Mouse (Mus musculus): ENCODE data around the gene Gucd1.

The Gucd1 gene

DNA sequence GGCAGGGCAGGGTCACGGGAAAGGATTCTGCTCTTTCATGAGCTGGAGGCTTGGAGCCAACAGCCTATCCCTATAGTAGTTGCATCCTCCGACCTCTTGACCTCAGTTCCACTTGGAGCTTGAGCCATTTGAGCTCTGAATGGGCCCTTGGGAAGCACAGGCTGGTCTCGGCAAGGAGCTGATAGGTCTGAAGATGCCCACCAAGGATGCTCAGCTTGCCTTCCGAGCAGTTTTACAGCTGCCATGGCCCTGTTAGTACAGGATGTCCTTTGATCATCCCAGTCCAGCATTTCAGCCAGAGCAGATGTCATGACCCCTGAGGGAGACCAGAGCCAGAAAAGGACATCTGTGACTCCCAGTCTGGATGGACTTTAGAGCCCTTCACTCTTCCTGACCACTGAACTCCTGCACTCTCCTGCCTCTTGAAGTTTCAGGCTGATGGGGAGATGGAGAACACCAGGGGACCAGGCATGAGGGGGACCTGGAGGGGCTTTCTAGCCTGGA is 189.5 kb downstream of the Gucd1 start:
- no peak for DNase-seq (ENCODE audit: low read depth in 2 of 2, low spot score in 2 of 2)

DNA sequence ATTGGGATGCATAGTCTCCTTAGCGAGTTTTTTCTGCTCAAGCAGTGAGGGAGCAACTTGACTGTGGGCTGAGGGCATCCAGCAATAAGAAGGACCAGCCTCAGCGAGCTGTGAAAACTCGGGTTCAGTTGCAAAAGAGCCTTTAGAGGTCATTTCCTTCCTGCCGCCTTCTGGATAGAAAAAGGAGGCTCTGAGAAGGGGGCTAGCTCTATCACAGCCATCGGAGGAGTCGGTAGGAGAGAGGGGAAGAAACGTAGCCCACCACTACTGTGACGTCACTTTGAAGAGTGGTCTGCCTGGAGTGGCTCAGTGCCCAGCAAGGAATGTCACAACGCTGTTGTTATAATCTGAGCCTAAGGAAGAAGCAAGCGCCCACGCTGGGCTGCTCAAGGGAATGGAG is 190.7 kb downstream of the Gucd1 start:
- DNase-seq (ENCODE audit: low read depth in 2 of 2, low spot score in 2 of 2) = no peak

GRCm38 (mm10) chr10:75326553-75326952 is 191.2 kb downstream of the Gucd1 start:
- DNase-seq (ENCODE audit: low read depth in 2 of 2, low spot score in 2 of 2) = peak; percentile 71 to 75

DNA sequence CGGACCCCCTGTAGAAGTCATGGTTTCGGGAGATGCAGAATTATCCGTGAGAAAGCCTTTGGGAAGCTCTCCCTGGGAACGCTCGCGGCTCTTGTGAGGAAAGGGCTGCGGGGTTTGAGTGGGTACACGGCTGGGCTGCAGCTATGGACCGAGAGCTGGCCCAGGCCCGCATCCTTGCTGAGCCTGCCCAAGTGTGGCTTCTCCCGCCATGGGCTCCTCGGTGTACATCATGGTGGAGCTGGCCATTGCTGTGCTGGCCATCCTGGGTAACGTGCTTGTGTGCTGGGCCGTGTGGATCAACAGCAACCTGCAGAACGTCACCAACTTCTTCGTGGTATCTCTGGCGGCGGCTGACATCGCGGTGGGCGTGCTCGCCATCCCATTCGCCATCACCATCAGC is 192.0 kb downstream of the Gucd1 start:
- DNase-seq (ENCODE audit: low read depth in 2 of 2, low spot score in 2 of 2) = no peak

DNA sequence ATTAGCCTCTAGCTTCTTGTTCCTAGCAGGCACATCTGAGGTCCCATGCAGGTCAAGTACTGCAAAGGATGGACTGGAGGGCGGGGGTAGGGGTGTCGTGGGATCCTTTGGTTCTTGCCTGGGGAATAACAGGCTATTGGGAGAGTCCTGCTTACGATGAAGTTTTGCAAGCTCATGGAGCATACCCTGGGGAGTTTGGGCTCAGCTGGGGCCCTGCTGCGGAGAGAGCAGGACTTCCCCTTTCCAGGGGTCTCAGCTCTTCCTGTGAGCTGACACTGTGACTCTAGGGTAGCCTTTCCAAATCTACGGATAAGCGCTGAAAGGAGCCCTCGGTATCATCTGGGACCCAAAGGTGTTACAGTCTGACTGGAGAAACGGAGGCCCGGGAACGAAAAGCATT is 193.4 kb downstream of the Gucd1 start:
- DNase-seq (ENCODE audit: low read depth in 2 of 2, low spot score in 2 of 2) = no peak

- no peak for DNase-seq (ENCODE audit: low read depth in 2 of 2, low spot score in 2 of 2)
These were observed 193.8 kb downstream of the Gucd1 start for GRCm38 (mm10) chr10:75323986-75324385.

DNA sequence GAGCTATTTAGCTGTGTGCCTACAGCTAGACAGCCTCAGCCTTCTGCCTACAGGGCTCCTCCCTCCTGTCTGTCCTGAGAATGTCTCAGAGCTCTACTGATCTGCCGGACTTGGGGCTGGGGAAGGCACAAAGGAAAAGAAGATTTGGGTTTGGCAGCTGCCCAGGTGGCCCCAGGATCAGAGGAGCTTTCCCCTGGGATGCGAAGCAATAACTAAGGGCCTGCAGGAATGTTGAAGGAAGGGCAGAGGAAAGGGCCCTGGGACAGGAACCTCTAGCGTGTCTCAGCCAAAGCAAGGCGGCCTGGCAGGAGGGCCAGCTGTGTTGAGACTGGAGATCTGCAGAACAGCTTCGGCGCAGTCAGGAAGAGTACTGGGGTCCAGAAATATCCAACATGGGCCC is 194.8 kb downstream of the Gucd1 start:
- no peak for DNase-seq (ENCODE audit: low read depth in 2 of 2, low spot score in 2 of 2)

DNA sequence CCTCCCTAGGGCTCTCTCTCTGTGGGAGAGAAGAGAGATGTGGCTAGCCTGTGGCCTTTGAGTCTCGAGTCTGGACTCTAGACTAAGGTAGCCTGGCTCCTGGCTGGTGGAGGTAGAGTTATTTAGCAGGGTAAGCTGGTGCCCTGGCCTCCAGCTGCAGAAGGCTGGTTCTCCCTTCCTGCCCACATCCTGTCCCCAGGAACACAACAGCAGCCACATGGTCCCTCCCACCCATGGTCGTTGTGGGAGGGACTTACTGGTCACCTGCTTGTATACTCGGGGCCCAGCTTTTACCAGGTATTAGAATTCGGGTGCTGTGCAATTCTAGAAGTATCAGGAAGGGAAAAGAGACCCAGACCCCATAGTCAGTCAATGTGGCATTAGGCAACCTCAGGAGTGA is 197.5 kb downstream of the Gucd1 start:
- DNase-seq (ENCODE audit: low read depth in 2 of 2, low spot score in 2 of 2) = peak; percentile 52 to 61

DNA sequence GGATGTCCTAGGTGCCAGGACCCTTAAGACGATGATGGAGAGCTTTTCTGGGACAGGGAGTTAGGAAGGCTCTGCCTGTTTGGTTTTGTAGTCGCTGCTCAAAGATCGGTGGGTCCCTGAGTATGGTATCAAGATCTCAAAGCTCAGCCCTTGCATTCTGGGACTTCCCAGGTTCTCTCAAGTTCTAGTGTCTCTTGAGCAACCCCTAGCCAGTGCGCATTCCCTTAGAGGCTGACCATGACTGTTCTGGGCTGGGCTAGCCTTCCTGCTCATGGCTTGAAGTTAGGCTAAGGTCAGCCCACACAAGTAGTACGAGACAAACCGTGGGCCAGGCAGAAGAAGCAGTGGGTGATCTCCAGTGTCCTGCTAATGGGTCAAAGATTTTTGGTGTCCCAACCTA is 199.6 kb downstream of the Gucd1 start:
- DNase-seq (ENCODE audit: low read depth in 2 of 2, low spot score in 2 of 2) = no peak

DNA sequence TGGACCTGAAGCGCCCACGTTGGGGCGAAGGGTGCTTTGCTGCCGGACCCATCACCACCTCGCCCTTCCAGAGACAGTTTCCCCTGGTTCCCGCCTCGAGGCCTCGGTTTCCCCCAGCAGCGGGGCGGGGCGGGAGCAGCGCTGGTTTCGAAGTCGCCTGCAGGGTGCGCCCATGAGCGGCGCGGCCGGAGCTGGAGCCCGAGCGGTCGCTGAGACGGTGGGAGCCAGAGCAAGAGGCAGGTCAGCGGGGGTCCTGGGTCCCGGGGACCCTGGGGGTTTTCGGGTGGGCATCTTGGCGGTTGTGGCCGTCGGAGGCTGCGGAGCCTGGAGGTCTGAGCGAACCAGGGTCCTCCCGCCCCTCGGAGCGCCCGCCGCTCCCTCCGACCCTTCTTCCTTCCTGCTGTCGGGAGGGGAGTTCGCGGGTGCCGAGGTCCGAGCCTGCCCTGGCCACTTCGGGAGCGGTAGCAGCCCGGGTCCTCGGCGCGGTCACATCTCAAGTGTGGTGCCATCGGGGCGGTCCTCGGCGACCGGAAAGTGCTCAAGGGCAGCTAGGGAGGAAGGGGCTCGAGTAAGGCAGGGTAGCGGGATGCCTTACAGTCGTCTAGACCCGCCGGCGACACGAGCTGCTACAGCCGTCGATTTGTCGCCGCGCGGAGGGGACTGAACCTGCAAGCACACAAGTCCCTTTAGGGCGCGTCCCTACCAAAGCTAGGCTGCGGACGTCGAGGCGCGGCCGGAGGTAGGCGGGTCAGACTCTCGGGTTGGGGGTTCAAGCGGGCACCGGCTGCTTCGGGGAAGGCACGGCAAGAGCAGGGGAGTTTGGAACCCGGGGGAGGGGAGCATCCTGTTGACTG is 200.6 kb downstream of the Gucd1 start:
- peak; percentile 57 to 68 for DNase-seq (ENCODE audit: low read depth in 2 of 2, low spot score in 2 of 2)

DNA sequence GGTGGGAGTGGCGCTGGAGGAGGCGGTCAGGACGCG is 201.1 kb downstream of the Gucd1 start, which contains the start of gene Adora2a:
Gene Adora2a, plus strand, starts transcription at position 6 of the 36 bp plus-strand sequence.
- no peak for DNase-seq (ENCODE audit: low read depth in 2 of 2, low spot score in 2 of 2)

DNA sequence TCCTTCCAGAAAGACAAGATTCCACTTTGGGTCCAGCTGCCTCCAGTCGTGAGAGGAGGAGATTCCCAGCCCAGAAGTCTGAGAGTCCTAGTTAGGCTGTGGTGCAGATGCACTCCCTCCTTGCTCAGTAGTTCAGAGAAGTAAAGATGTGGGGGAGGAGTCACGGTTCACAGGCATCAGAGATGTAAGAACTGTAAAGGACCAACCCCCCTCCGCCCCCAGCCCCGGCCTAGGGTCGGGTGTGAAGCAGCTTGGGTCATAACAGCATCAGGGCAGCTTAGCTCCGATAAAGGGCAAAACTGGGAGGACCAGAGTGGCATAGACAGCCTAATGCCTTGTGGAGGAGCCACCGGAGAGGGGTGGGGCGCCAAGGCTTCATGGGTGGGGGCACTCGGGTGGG is 201.3 kb downstream of the Gucd1 start:
- DNase-seq (ENCODE audit: low read depth in 2 of 2, low spot score in 2 of 2) = no peak

DNA sequence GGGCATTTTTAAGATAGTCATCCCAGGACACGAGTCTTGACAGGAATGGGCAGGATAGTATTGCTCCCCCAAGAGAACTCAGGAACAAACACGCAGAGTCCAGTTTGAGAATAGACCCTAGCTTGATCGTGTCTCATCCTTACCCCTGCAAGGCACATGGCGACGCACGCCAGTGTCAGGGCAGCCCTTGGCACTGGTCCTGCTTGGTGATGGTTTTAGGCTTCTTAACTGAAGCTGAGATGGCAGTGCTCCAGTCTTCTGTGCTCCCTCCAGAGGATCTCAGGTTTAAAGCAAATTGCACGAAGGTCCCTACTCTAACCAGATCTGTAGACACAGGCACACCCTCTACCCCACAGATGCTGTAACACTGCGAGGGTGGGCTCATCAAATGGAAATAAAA is 202.0 kb downstream of the Gucd1 start:
- DNase-seq (ENCODE audit: low read depth in 2 of 2, low spot score in 2 of 2) = no peak

DNA sequence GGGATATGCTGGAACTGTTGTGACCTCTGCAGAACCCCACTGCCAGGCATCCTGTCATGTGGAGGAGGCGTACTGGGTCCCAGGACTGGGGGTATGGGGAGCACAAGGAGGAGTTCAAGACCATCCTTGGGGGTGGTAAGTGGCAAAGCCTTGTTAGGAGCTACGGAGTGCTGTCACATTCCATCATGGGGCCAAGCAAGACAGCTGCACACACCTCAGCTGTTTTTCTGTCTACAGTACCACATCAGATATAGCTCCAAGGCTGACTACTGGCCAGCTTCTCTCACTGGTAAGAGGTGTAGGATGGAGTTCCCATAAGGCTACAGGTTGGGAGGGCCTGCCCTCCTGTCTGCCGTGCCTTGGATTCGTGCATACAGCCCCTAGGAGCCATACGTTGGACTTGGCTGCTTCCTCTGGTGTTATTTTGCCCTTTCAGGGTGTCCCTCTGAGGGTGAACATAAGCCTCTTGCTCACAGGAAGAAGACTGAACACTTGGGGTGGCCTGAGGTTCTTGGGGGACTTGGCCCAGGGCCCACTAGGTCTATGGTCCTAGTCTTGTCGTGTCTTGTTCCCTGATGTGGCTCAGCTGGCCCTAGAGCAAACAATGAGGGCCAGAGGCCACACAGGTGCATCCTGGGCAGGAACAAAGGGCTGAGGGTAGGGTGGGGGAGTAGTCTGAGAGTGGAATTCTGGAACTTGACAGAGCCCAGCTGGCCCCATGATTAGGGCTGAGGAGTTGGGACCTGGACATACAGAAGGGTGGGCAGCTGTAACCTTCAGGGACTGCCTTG is 203.4 kb downstream of the Gucd1 start:
- no peak for DNase-seq (ENCODE audit: low read depth in 2 of 2, low spot score in 2 of 2)

GRCm38 (mm10) chr10:75312361-75312760 is 205.4 kb downstream of the Gucd1 start:
- DNase-seq (ENCODE audit: low read depth in 2 of 2, low spot score in 2 of 2) = no peak

GRCm38 (mm10) chr10:75307130-75307529 is 210.6 kb downstream of the Gucd1 start:
- no peak for DNase-seq (ENCODE audit: low read depth in 2 of 2, low spot score in 2 of 2)

GRCm38 (mm10) chr10:75304413-75304812 is 213.4 kb downstream of the Gucd1 start:
- no peak for DNase-seq (ENCODE audit: low read depth in 2 of 2, low spot score in 2 of 2)

- DNase-seq (ENCODE audit: low read depth in 2 of 2, low spot score in 2 of 2) = no peak
These were observed 213.7 kb downstream of the Gucd1 start for GRCm38 (mm10) chr10:75304049-75304405.

- DNase-seq (ENCODE audit: low read depth in 2 of 2, low spot score in 2 of 2) = no peak
These were observed 214.3 kb downstream of the Gucd1 start for GRCm38 (mm10) chr10:75303324-75304048.

DNA sequence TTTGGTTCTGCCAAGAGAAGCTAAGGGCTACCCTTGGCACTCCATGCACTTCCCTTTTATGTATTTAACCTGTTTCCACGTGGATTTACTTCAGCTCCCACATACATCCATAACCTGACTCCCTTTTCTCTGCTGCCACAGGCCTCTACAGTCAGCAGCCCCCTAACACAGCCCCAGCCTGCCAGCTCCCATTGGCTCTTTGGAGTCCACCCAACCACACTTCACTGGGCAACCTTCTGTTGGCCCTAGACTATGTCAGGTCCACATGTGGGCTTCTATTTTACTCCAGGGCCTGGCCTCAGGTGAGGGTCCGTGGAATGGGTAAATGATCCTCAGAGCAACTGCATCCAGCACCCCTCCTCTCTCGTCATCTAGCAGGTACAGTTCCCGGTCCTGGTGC is 215.2 kb downstream of the Gucd1 start:
- DNase-seq (ENCODE audit: low read depth in 2 of 2, low spot score in 2 of 2) = no peak

- no peak for DNase-seq (ENCODE audit: low read depth in 2 of 2, low spot score in 2 of 2)
These were observed 215.8 kb downstream of the Gucd1 start for GRCm38 (mm10) chr10:75301937-75302336.

GRCm38 (mm10) chr10:75301195-75301806 is 216.5 kb downstream of the Gucd1 start:
- DNase-seq (ENCODE audit: low read depth in 2 of 2, low spot score in 2 of 2) = no peak
